Mouse (Mus musculus) embryonic facial prominence, embryonic 13.5 days (tissue): ENCODE results near the gene Pdlim7. TPM values are rescaled to one million over a fixed set of nuclear protein-coding genes. Genes with fewer than 3 reads are reported as not detected.
A peak's percentile ranks its signal among the peaks of the same experiment; 100 is the strongest.

Source experiments
- ATAC-seq: fragments of 200-750 bp; cut with Nextera tagmentation; 2 replicates; pipeline ENCODE4 v1.8.0; 2017; ENCODE audit warnings: low read depth; ENCODE audit not compliant: insufficient number of reproducible peaks, insufficient read depth, low FRiP score, low TSS enrichment
- H3K27ac ChIP-seq: fragments of 300-500 bp; sonication (generic); 2 replicates; pipeline ENCODE4 v1.5.1; 2015; ENCODE audit warnings: moderate library complexity, mild to moderate bottlenecking, inconsistent platforms
- H3K27me3 ChIP-seq: fragments of 300-500 bp; sonication (generic); 2 replicates; pipeline ENCODE4 v1.6.1; 2015; ENCODE audit warnings: mild to moderate bottlenecking, inconsistent platforms
- H3K36me3 ChIP-seq: fragments of 300-500 bp; sonication (generic); 2 replicates; pipeline ENCODE4 v1.6.1; 2015; ENCODE audit warnings: mild to moderate bottlenecking, inconsistent platforms
- H3K4me1 ChIP-seq: fragments of 300-500 bp; sonication (generic); 2 replicates; pipeline ENCODE4 v1.6.1; 2015; ENCODE audit warnings: inconsistent platforms
- H3K4me2 ChIP-seq: fragments of 300-500 bp; sonication (generic); 2 replicates; pipeline ENCODE4 v1.6.1; 2015; ENCODE audit warnings: moderate library complexity, mild to moderate bottlenecking, inconsistent platforms
- H3K4me3 ChIP-seq: fragments of 300-500 bp; sonication (generic); 2 replicates; pipeline ENCODE4 v1.5.1; 2015; ENCODE audit warnings: mild to moderate bottlenecking, inconsistent platforms
- H3K9ac ChIP-seq: fragments of 300-500 bp; sonication (generic); 2 replicates; pipeline ENCODE4 v1.6.1; 2015; ENCODE audit warnings: mild to moderate bottlenecking, inconsistent platforms
- H3K9me3 ChIP-seq: fragments of 300-500 bp; sonication (generic); 2 replicates; pipeline ENCODE4 v1.6.1; 2016; ENCODE audit warnings: inconsistent platforms
- WGBS: fragments of 180-500 bp; shearing (Covaris S2); methylation state at CpG from one replicate; pipeline ENCODE4 v1.1.7; 2015; ENCODE audit warnings: mixed read lengths; 5-methylcytosine and 5-hydroxymethylcytosine counted together
- polyA plus RNA-seq: library from polyadenylated mRNA; unstranded; fragments of >200 nt; fragmentation: Nextera tagmentation; extraction: Ambion mirVana; gene quantifications from 2 replicates; pipeline ENCODE4 v1.2.1, GENCODE M21; 2015

The Pdlim7 gene
- polyA plus RNA-seq, 1 experiment from 2014 or later: 119 TPM

DNA sequence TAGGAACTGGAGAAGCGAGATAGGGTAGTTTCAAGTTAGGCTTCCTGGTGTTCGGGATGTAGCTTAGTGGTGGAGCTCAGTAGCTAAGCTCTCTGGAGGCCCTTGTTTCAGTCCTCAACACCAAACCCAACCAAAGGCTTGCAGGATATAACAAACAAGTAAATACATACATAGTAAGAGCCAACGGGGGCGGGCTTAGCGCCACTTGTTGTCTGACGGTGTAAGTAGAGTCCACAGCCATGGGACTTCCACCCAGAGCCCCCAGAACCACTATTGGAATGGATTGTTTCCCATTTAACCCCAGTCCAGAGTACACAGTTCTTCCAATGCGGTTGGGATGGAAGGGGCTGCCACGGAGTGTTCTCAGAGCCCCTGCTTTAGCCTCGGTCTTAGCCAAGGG, 352 bp upstream of the Pdlim7 start:
- H3K4me3 ChIP-seq: peak overlapping the region; percentile 87
- H3K9ac ChIP-seq: peak overlapping the region; percentile 93; the same call in 1 of the 2 replicates
- no peaks in the 10 kb centered on the region for H3K27me3 ChIP-seq
- 31% methylated on average over 9 of the region's 9 CpGs for WGBS
- peak overlapping the region; percentile 92 for H3K4me2 ChIP-seq
- H3K27ac ChIP-seq: no peak overlapping the region
- ATAC-seq: no peak
- peaks cover 9% of the 10 kb centered on the region for H3K36me3 ChIP-seq
- H3K9me3 ChIP-seq: no peaks in the 10 kb centered on the region
- H3K4me1 ChIP-seq: peaks cover 34% of the 10 kb centered on the region

DNA sequence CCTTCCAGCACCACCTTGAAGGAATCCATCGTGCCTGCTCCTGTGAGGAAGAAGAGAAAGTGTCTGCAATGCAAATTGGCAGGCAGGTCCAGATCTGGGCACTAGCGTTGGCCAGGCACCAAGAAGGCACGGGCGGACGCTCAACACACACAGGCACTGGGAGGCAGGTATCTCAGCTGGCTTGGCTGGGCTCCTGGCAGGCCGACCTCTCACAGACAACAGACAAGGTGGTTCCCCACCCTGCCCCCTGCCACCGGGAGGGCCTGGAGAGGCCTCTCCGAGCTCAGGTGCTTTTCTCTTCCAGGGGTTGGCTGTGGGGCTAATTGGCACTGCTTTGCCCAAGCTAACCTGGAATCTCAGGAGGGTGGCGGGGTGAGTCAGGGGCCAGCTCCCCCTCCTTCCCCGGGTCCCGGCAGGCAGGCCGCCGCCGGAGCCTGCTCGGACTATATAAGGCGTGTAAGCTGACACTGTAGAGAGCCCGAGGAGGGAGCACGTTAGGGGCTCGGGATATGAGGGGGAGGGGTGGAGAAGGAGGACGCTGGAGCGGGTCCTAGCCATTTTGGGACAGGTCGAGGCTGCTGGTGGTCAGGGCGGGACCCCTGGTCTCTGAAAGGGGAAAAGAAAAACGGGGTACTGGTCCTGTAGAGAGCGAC, 971 bp downstream of the Pdlim7 start:
- 1% methylated on average over 25 of the region's 25 CpGs for WGBS
- Histone ChIP-seq H3K27ac (peak overlapping the region; percentile 89), H3K4me1 (peaks cover 35% of the 10 kb centered on the region), H3K9ac (peak overlapping the region; percentile 93), H3K4me2 (peak overlapping the region; percentile 92), H3K4me3 (peak overlapping the region; percentile 87), H3K36me3 (peaks cover 23% of the 10 kb centered on the region), H3K27me3 (no peaks in the 10 kb centered on the region), H3K9me3 (no peaks in the 10 kb centered on the region)
- ATAC-seq: peak; percentile 57

DNA sequence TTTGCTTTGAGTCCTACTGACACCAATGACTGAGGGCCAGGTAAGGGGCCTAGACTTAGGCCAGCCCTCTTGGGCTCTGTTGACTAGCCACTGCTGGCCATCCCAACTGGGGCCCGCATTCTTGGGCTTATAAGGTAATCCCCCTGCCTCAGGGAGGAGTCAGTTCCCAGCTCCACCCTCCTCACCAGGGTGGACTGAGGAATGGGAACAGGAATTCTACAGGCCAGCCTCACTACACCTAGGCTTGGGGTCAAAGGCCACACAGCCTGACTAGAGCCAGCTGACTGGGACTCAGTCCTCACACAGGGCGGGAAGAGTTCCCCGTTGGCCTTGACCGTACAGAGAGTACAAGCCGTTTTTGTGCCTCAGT, 2.0 kb downstream of the Pdlim7 start:
- H3K4me2 ChIP-seq: peak overlapping the region; percentile 92
- H3K4me3 ChIP-seq: peak overlapping the region; percentile 87
- H3K9ac ChIP-seq: peak overlapping the region; percentile 93
- no peaks in the 10 kb centered on the region for H3K9me3 ChIP-seq
- ATAC-seq: no peak
- H3K36me3 ChIP-seq: peaks cover 33% of the 10 kb centered on the region
- 12% methylated on average over 5 of the region's 5 CpGs for WGBS
- H3K27ac ChIP-seq: peak overlapping the region; percentile 89
- no peaks in the 10 kb centered on the region for H3K27me3 ChIP-seq
- H3K4me1 ChIP-seq: peaks cover 35% of the 10 kb centered on the region

DNA sequence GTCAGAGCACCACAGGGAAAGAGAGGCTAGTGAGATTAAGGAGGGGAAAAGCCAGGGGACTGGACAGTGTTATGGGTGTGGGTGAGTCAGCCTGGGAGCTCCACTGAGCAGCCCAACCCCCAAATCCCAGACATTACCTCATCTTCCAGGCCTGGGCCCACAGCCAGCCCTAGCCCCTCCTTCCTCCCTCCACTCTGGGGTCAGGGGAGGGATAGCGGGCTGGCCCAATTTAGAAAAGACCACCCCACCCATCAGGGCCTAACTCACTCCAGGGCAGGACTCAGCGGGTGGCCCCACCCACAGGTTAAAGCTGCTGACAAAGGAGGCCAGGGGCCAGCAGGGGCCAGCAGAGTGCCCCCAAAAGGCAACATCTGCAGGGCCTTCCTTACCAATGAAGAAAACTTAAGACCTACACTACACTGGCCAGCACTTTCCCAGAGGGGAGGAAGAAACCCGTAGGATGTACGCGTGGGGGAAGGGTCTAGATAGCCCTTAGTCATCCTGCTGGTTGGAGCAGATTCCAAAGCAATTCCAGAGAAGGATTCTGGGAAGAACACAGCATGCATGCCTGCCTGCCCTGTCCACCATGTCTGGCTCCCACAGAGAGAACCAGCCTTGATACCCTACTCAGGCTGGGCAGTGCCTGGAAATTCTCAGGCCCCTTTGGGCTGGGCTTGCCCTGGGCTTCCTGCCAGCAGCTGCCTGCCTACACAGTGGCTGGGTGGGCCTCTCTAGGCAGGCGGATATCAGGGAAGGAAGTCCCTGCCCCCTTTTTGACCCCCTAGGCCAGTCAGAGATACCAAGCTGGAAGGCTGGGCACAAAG, 2.6 kb downstream of the Pdlim7 start:
- H3K9me3 ChIP-seq: no peaks in the 10 kb centered on the region
- H3K36me3 ChIP-seq: peaks cover 39% of the 10 kb centered on the region
- WGBS: 7% methylated on average over 6 of the region's 6 CpGs
- ATAC-seq: peak; percentile 56
- H3K27me3 ChIP-seq: no peaks in the 10 kb centered on the region
- peak overlapping the region; percentile 93 for H3K9ac ChIP-seq
- peak overlapping the region; percentile 89 for H3K27ac ChIP-seq
- peaks cover 35% of the 10 kb centered on the region for H3K4me1 ChIP-seq
- peak overlapping the region; percentile 87 for H3K4me3 ChIP-seq
- H3K4me2 ChIP-seq: peak overlapping the region; percentile 92

DNA sequence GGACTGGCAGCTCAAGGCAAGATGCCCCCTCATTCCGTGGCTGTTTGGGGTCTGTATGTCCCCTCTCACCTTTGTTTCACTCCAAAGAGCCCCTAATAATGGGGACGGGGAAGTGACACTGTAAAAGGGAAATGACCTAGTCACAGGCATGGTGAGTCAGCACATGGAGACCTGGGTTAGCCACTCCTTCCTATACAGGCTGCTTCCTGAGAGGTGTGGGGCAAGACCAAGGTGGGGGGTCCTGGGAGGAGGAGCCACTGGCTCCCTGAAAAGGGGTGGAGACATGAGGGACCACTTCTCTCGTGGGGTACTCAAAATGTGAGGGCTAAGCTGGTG, 3.2 kb downstream of the Pdlim7 start:
- Histone ChIP-seq H3K27ac (peak overlapping the region; percentile 89), H3K36me3 (peaks cover 45% of the 10 kb centered on the region), H3K9ac (peak overlapping the region; percentile 32; the same call in 1 of the 2 replicates), H3K27me3 (no peaks in the 10 kb centered on the region), H3K4me3 (0 out of 2 replicates have a peak overlapping the region, but pooled peaks have one; percentile 87), H3K4me2 (peak overlapping the region; percentile 92), H3K9me3 (no peaks in the 10 kb centered on the region), H3K4me1 (peaks cover 35% of the 10 kb centered on the region)
- ATAC-seq: no peak
- 29% methylated on average over 3 of the region's 3 CpGs for WGBS

DNA sequence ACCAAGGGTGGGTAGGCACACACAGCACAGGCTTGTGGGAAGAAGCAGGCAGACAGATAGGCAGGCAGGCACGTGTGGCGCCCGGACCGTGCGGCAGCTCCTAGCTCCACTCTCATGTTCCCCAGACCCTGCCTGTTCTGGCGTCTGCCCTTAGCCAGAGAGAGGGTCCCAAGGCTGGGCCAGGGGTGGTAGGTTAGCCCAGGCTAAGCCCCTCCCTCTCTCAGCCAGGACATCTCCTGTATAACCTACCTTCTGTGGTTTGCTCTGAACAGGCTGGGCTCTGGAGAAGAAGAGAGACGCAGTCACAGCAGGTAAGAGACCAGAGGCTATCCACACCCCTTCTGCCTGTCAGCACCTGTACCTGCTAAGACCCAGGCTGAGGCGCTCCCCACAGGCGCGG, 4.9 kb downstream of the Pdlim7 start:
- 84% methylated on average over 10 of the region's 10 CpGs for WGBS
- peaks cover 62% of the 10 kb centered on the region for H3K36me3 ChIP-seq
- no peak overlapping the region for H3K9ac ChIP-seq
- H3K4me3 ChIP-seq: no peak overlapping the region
- no peaks in the 10 kb centered on the region for H3K9me3 ChIP-seq
- no peak for ATAC-seq
- no peak overlapping the region for H3K4me2 ChIP-seq
- no peak overlapping the region for H3K27ac ChIP-seq
- H3K4me1 ChIP-seq: peaks cover 35% of the 10 kb centered on the region
- H3K27me3 ChIP-seq: no peaks in the 10 kb centered on the region

DNA sequence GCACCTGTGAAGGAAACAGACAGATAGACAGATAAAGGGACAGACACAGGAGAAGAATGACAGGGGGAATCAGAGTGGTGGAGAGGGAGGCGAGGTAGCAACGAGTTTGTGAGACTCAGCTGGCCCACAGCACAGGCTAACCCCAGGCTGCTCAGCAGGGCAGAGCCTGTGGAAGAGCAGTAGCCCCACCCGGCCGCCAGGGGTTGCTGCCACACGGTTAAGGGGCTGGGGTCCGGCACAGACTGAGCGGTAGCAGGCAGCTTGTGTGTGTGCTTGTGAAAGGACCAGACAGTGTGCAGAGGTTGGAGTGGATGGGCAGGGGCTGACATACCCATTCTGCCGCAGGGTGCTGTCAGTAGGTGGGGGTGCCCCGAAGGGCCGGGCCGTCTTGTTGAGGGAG, 5.6 kb downstream of the Pdlim7 start:
- Histone ChIP-seq H3K9me3 (no peaks in the 10 kb centered on the region), H3K4me1 (peaks cover 35% of the 10 kb centered on the region), H3K9ac (no peak overlapping the region), H3K36me3 (peaks cover 69% of the 10 kb centered on the region), H3K4me2 (no peak overlapping the region), H3K4me3 (no peak overlapping the region), H3K27me3 (no peaks in the 10 kb centered on the region), H3K27ac (no peak overlapping the region)
- ATAC-seq: no peak
- whole genome bisulfite sequencing: 62% methylated on average over 11 of the region's 11 CpGs

DNA sequence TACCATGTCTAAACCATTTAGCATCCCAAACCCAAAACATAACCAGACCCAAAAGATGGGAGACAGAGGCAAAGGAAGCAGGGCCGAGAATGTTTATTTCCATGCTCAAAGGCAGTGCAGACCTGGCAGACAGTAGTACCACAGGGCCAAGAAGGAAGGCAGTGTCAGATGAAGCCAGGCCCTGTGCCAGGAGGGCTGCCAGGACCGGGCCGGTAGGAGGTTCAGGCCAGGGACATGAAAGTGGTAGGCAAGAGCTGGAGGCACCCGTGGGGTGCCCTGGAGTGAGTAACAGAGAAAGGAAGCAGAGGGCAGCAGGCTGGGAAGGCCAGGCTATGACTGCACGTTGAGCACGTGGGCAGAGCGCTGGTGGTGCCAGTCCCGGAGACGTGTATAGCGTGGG, 6.8 kb downstream of the Pdlim7 start:
- H3K27ac ChIP-seq: no peak overlapping the region
- no peaks in the 10 kb centered on the region for H3K27me3 ChIP-seq
- peaks cover 81% of the 10 kb centered on the region for H3K36me3 ChIP-seq
- no peak for ATAC-seq
- H3K4me3 ChIP-seq: no peak overlapping the region
- H3K9ac ChIP-seq: 0 out of 2 replicates have a peak overlapping the region, but pooled peaks have one; percentile 17
- H3K4me2 ChIP-seq: no peak overlapping the region
- 92% methylated on average over 10 of the region's 10 CpGs for WGBS
- H3K9me3 ChIP-seq: no peaks in the 10 kb centered on the region
- peaks cover 25% of the 10 kb centered on the region for H3K4me1 ChIP-seq

DNA sequence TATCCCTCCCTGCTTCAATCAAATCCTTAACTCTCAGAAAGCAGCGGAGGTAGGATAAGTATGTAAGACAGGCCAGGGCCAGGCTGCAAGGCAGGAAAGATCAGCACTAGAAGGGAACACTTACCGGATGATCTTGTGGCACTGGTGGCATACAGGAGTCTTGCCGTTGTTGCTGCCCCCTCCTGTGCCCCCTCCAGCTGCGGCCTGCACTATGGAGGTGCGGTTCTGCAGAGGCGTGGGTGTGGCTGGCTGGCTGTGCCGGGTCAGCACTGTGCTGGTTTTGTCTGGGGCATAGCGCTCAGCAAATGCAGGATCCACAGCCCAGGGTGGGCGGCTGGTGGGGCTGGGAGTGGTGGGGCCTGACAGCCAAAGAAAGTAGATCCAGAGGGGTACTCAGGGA, 7.7 kb downstream of the Pdlim7 start:
- no peak overlapping the region for H3K4me2 ChIP-seq
- H3K9ac ChIP-seq: no peak overlapping the region
- no peak for ATAC-seq
- no peak overlapping the region for H3K27ac ChIP-seq
- peaks cover 90% of the 10 kb centered on the region for H3K36me3 ChIP-seq
- no peaks in the 10 kb centered on the region for H3K9me3 ChIP-seq
- no peak overlapping the region for H3K4me3 ChIP-seq
- H3K27me3 ChIP-seq: no peaks in the 10 kb centered on the region
- WGBS: 90% methylated on average over 9 of the region's 9 CpGs
- peaks cover 16% of the 10 kb centered on the region for H3K4me1 ChIP-seq

DNA sequence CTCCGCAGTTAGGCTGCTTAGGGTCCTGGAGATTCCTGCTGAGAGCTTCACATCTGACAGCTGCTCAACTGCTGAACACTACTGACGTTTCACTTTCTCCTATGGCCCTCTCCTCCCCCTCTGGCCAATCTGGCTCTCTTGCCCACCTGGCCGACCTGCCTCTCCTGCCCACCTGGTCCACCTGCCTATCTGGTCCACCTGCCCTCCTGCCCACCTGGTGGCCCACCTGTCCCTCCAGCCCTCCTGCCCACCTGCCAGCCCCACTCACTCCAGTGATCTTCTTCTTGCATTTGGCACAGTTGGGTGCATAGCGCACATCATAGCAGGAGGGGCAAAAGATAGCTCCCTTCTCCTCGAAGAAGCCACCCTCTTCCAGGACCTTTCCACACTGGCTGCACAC, 9.1 kb downstream of the Pdlim7 start:
- peaks cover 100% of the 10 kb centered on the region for H3K36me3 ChIP-seq
- H3K4me2 ChIP-seq: no peak overlapping the region
- H3K27me3 ChIP-seq: no peaks in the 10 kb centered on the region
- no peaks in the 10 kb centered on the region for H3K9me3 ChIP-seq
- H3K4me3 ChIP-seq: no peak overlapping the region
- H3K4me1 ChIP-seq: peaks cover 6% of the 10 kb centered on the region; the same call in 1 of the 2 replicates
- WGBS: 83% methylated on average over 5 of the region's 5 CpGs
- H3K9ac ChIP-seq: no peak overlapping the region
- H3K27ac ChIP-seq: no peak overlapping the region
- no peak for ATAC-seq

DNA sequence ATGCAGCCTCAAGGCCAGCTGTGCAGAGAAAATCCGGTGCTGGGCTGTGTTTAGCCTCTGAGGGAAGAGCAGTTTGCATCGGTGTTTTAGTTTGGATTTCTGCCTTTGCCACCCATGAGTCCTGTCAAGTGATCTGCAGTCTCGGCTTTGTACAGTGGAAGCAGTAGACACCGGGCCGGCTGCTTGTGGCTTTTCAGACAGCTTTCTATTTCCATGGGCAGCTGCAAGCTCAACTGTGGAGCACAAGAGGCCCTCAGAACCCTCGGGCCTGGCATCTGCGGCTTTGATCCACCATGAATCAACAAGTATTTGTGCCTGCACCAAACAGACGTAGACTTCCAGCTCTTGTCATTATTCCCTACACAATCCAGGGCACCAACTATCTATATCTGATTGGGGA, 11.1 kb downstream of the Pdlim7 start:
- H3K4me1 ChIP-seq: no peaks in the 10 kb centered on the region; the same call in 1 of the 2 replicates
- 89% methylated on average over 8 of the region's 8 CpGs for WGBS
- H3K9ac ChIP-seq: no peak overlapping the region
- no peaks in the 10 kb centered on the region for H3K27me3 ChIP-seq
- H3K27ac ChIP-seq: no peak overlapping the region
- H3K9me3 ChIP-seq: no peaks in the 10 kb centered on the region
- H3K4me3 ChIP-seq: no peak overlapping the region
- ATAC-seq: no peak
- H3K36me3 ChIP-seq: peaks cover 97% of the 10 kb centered on the region
- H3K4me2 ChIP-seq: no peak overlapping the region

DNA sequence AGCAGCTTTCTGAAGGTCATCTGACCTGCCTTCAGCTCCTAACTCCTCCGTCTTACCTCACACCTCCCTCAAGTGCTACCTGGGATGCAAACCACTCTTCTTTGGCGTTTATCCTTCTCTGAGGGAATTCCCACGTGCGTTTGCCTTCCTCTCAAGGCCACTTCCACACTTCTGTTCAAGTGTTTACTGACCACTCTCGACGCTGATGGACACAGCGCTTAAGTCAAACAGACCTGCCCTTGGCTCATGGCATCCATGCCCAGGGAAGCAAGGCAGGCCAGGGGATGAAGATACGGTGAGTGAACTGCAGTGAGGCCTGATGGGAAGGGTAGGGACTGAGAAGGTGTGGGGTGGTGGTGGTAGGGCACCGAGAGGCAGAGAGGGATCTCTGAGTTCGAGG, 12.9 kb downstream of the Pdlim7 start:
- H3K36me3 ChIP-seq: peaks cover 83% of the 10 kb centered on the region
- no peak overlapping the region for H3K9ac ChIP-seq
- no peaks in the 10 kb centered on the region for H3K27me3 ChIP-seq
- no peak overlapping the region for H3K4me2 ChIP-seq
- H3K27ac ChIP-seq: no peak overlapping the region
- no peak overlapping the region for H3K4me3 ChIP-seq
- 83% methylated on average over 10 of the region's 10 CpGs for WGBS
- H3K9me3 ChIP-seq: no peaks in the 10 kb centered on the region
- ATAC-seq: no peak
- H3K4me1 ChIP-seq: peaks cover 10% of the 10 kb centered on the region
